Mouse (Mus musculus): ENCODE measurements at regions not wholly inside any gene's neighbourhood (a gene's known extent, or its start where the extent isn't known, plus 50 kb on each side); places are given as distances from the start of the nearest gene placed in this dataset.

DNA sequence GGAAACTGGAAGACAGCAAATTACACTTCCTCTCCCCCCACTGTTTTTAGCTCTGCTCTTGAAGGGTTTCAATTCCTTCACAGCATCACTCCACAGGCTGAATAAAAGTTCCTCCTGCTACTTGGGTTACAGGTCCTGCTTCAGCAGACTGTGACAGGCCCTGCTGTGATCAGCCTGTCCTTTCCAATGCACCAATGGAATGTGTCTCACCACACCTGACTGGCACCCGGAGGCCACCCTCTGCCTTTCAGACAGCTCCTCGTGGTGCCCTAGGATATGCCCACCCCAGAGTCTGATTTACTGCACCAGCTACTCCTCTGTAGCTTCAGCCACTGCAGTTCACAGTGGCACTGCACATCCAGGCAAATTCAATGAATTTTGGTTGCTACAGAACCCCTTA is 288.0 kb downstream of the Gm11361 start:
- H3K4me3 ChIP-seq (replicated peaks; ENCODE audit: insufficient read depth, low read depth, low read length): no peak overlapping the region
- H3K27ac ChIP-seq (ENCODE audit: insufficient read depth, low read length): no peak overlapping the region
- 49% methylated on average over 2 of the region's 2 CpGs for WGBS
- no peaks in the 10 kb centered on the region for H3K27me3 ChIP-seq (ENCODE audit: control insufficient read depth, insufficient read depth, low read length)
- no peaks in the 10 kb centered on the region for H3K4me1 ChIP-seq (ENCODE audit: control insufficient read depth, insufficient read depth, low read length)
- DNase-seq: no peak
- no peak for TF ChIP-seq POLR2A (IDR thresholded peaks at IDR 0.05; ENCODE audit: borderline replicate concordance, insufficient read depth, low read length)
- TF ChIP-seq CTCF (IDR thresholded peaks at IDR 0.05; ENCODE audit: borderline replicate concordance, insufficient read depth, low read depth, low read length): no peak

DNA sequence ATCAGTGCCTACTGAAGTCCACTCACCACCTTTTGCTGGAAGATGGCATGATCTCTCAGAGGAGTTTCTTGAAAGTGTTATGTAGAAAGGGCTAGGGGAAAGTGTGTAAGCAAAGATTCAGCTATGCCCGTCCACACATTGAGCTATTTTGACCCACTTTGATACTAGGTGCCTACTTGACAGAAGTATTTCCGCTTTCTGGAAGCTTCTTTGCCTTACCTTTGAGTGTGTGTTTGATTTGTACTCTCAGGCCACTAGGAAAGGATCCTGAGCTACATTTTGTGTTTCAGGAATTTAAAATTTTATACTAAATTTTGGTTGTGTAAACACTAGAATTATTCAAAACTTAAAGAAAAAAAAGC is 287.5 kb downstream of the Gm11361 start:
- 88% methylated on average over 2 of the region's 2 CpGs for WGBS
- no peak for DNase-seq
- Histone ChIP-seq H3K4me1 (ENCODE audit: control insufficient read depth, insufficient read depth, low read length) (no peaks in the 10 kb centered on the region), H3K27ac (ENCODE audit: insufficient read depth, low read length) (no peak overlapping the region), H3K4me3 (replicated peaks; ENCODE audit: insufficient read depth, low read depth, low read length) (no peak overlapping the region), H3K27me3 (ENCODE audit: control insufficient read depth, insufficient read depth, low read length) (no peaks in the 10 kb centered on the region)
- no peak for TF ChIP-seq CTCF (IDR thresholded peaks at IDR 0.05; ENCODE audit: borderline replicate concordance, insufficient read depth, low read depth, low read length)
- no peak for TF ChIP-seq POLR2A (IDR thresholded peaks at IDR 0.05; ENCODE audit: borderline replicate concordance, insufficient read depth, low read length)

DNA sequence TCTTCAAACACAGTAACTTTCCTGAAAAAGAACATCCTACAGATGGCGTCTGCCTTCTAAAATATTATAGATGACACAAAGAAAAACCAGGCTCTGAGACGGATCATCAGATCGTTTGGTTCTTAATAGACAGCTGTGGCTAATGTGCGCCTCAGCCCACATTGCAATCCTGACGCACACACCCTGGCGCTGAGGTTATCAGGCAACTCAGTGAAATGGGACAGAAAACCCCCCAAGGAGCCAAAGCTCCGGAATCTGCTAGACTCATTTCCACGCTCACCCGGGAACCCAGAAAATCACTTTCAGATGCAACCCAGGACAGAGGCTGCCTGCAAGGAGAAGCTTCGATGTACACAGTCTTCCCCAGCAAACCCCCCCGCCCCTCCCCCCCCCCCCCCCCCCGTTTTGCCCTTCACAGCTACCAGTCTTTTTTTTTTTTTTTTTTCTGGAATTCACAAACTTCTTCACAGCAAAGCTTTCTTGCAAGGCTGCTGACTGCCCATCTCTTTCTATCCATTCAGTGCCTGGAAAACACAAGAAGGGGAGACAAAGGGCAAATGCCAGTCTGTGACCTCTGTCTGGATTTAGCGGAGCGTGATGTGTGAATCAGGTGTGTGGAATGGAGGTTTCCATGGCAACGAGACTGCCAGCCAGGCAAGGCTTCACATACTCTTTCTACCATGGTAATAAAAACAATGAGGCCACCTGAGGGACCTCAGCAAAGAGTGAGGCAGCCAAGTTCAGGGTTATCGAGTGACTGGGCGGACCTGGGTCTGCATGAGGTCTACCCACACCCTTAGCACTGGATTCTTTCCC is 286.9 kb downstream of the Gm11361 start:
- H3K27me3 ChIP-seq (ENCODE audit: control insufficient read depth, insufficient read depth, low read length): no peaks in the 10 kb centered on the region
- DNase-seq: peak in 1 of 2 experiments; percentile 24
- WGBS: 12% methylated on average over 15 of the region's 17 CpGs
- H3K27ac ChIP-seq (ENCODE audit: insufficient read depth, low read length): no peak overlapping the region
- no peak overlapping the region for H3K4me3 ChIP-seq (replicated peaks; ENCODE audit: insufficient read depth, low read depth, low read length)
- no peaks in the 10 kb centered on the region for H3K4me1 ChIP-seq (ENCODE audit: control insufficient read depth, insufficient read depth, low read length)
- TF ChIP-seq CTCF (IDR thresholded peaks at IDR 0.05; ENCODE audit: borderline replicate concordance, insufficient read depth, low read depth, low read length) (no peak), POLR2A (IDR thresholded peaks at IDR 0.05; ENCODE audit: borderline replicate concordance, insufficient read depth, low read length) (no peak)

DNA sequence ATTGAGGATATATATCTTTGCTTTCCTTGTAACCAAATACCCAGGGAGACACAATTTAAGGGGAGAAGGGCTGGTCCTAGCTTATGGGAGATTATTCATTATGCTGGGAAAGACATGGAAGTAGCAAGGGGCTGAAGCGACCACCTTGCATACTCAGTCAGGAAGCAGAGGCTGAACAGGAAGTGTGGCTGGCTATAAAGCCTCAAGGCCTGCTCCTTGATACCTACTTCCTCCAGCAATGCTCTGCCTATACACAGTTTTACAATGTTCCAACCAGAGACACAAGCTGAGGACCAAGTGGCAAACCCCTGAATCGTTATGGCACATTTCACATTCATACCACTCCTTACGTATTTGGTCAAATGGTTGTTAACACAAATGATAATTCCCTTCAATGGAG is 284.3 kb downstream of the Gm11361 start:
- no peak for DNase-seq
- Histone ChIP-seq H3K27ac (ENCODE audit: insufficient read depth, low read length) (no peak overlapping the region), H3K27me3 (ENCODE audit: control insufficient read depth, insufficient read depth, low read length) (no peaks in the 10 kb centered on the region), H3K4me1 (ENCODE audit: control insufficient read depth, insufficient read depth, low read length) (no peaks in the 10 kb centered on the region), H3K4me3 (replicated peaks; ENCODE audit: insufficient read depth, low read depth, low read length) (no peak overlapping the region)
- TF ChIP-seq POLR2A (IDR thresholded peaks at IDR 0.05; ENCODE audit: borderline replicate concordance, insufficient read depth, low read length) (no peak), CTCF (IDR thresholded peaks at IDR 0.05; ENCODE audit: borderline replicate concordance, insufficient read depth, low read depth, low read length) (no peak)
- 96% methylated on average over 3 of the region's 3 CpGs for whole genome bisulfite sequencing

DNA sequence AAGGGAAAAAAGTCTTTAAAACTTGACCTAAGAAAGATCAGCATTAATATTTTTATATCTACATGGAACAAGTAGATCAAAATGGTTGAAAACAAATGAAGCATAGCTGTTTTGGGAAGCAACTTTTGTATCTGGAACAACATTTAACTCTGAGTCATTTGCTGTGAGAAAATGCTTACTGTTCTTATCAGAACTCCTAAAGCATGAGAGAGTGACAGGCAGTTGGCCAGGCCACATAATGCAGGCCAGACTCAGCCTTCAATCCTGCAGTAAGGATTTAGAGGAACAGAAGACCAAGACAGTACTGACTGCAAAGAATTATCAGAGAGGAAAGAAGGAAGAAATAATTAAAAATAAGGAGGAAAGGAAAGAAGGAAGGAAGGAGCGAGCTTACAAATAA is 275.8 kb downstream of the Gm11361 start:
- Histone ChIP-seq H3K4me3 (replicated peaks; ENCODE audit: insufficient read depth, low read depth, low read length) (no peak overlapping the region), H3K27me3 (ENCODE audit: control insufficient read depth, insufficient read depth, low read length) (no peaks in the 10 kb centered on the region), H3K4me1 (ENCODE audit: control insufficient read depth, insufficient read depth, low read length) (peaks cover 2% of the 10 kb centered on the region), H3K27ac (ENCODE audit: insufficient read depth, low read length) (no peak overlapping the region)
- WGBS: 98% methylated on average over 1 of the region's 1 CpGs
- DNase-seq: no peak
- TF ChIP-seq POLR2A (IDR thresholded peaks at IDR 0.05; ENCODE audit: borderline replicate concordance, insufficient read depth, low read length) (no peak), CTCF (IDR thresholded peaks at IDR 0.05; ENCODE audit: borderline replicate concordance, insufficient read depth, low read depth, low read length) (no peak)

DNA sequence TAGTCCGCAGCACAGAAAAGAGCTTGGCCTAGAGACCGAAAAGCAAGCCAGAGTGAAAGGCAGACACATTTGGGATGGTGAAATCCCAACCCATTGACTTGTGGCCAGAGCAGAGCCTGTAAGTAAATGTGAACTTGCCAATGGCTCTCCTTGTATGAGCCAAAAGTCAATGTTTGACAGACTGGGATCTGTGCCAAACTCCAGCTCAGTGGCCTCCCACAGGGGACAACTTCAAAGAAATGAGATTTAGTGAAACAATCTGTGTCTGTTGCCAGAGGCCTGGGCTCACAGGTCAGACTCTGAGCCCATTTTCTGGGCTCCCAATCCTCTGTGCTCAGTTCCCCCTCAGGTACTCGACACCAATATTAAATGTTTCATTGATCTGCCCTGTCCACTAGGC is 274.9 kb downstream of the Gm11361 start:
- Histone ChIP-seq H3K4me3 (replicated peaks; ENCODE audit: insufficient read depth, low read depth, low read length) (no peak overlapping the region), H3K27ac (ENCODE audit: insufficient read depth, low read length) (no peak overlapping the region), H3K4me1 (ENCODE audit: control insufficient read depth, insufficient read depth, low read length) (peaks cover 2% of the 10 kb centered on the region), H3K27me3 (ENCODE audit: control insufficient read depth, insufficient read depth, low read length) (no peaks in the 10 kb centered on the region)
- no peak for TF ChIP-seq CTCF (IDR thresholded peaks at IDR 0.05; ENCODE audit: borderline replicate concordance, insufficient read depth, low read depth, low read length)
- TF ChIP-seq POLR2A (IDR thresholded peaks at IDR 0.05; ENCODE audit: borderline replicate concordance, insufficient read depth, low read length): no peak
- WGBS: 28% methylated on average over 3 of the region's 3 CpGs
- peak in 1 of 2 experiments; percentile 28 for DNase-seq

DNA sequence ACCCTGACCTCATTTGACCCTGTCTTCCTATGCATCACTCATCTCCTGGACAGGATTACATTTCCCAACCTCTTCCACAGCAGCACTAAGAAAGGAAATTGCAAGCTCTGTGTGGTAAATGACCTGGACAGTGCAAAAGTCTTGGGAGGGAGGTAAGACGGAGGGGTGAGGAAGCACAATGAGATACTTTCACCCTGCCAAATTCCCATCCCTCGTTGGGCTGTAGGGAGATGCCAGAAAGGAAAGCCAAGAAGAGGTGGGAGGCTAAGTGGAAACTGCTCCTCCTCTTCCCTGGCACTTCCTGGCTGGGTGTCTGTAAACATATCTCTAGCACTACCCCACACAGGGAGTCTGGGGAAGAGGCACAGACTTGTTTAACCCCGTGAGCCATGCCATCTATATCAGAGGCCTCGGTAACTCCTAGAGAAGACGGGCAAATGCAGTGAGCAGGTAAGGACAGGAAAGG is 274.2 kb downstream of the Gm11361 start:
- TF ChIP-seq POLR2A (IDR thresholded peaks at IDR 0.05; ENCODE audit: borderline replicate concordance, insufficient read depth, low read length): no peak
- TF ChIP-seq CTCF (IDR thresholded peaks at IDR 0.05; ENCODE audit: borderline replicate concordance, insufficient read depth, low read depth, low read length): no peak
- Histone ChIP-seq H3K27me3 (ENCODE audit: control insufficient read depth, insufficient read depth, low read length) (no peaks in the 10 kb centered on the region), H3K27ac (ENCODE audit: insufficient read depth, low read length) (no peak overlapping the region), H3K4me3 (replicated peaks; ENCODE audit: insufficient read depth, low read depth, low read length) (no peak overlapping the region), H3K4me1 (ENCODE audit: control insufficient read depth, insufficient read depth, low read length) (peaks cover 2% of the 10 kb centered on the region)
- DNase-seq: no peak
- WGBS: 33% methylated on average over 5 of the region's 5 CpGs

DNA sequence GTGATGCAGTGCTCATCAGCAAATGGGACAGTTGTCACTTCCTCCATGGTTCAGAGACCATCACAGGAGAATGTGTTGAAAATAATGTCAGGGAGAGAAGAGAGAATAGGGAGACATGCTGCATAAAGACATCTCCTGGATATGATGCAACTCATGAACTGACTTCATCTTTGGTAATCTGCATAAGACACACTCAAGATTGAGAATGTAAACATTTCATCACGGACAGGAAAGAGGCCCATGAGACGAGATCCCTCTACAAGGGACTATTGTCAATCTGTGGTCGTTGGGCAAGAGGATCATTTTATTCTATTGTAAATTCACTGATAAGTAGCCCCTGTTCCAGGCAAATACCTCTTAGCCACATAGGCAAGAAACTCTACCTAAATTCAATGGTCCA is 273.6 kb downstream of the Gm11361 start:
- Histone ChIP-seq H3K4me1 (ENCODE audit: control insufficient read depth, insufficient read depth, low read length) (peaks cover 2% of the 10 kb centered on the region), H3K27ac (ENCODE audit: insufficient read depth, low read length) (no peak overlapping the region), H3K27me3 (ENCODE audit: control insufficient read depth, insufficient read depth, low read length) (no peaks in the 10 kb centered on the region), H3K4me3 (replicated peaks; ENCODE audit: insufficient read depth, low read depth, low read length) (no peak overlapping the region)
- TF ChIP-seq CTCF (IDR thresholded peaks at IDR 0.05; ENCODE audit: borderline replicate concordance, insufficient read depth, low read depth, low read length) (no peak), POLR2A (IDR thresholded peaks at IDR 0.05; ENCODE audit: borderline replicate concordance, insufficient read depth, low read length) (no peak)
- DNase-seq: no peak
- 95% methylated on average over 3 of the region's 3 CpGs for WGBS
